Mouse (Mus musculus) spleen, adult 2 months (tissue): ENCODE results near the gene 4931417E11Rik. TPM values are rescaled to one million over a fixed set of nuclear protein-coding genes. Genes with fewer than 3 reads are reported as not detected.

Experiments used
- DNase-seq, 2 experiments: peaks; one replicate each; pipeline versions ENCODE4 v3.0.0 to v3.0.0-alpha.2; 2012 to 2021; ENCODE audit warnings: low spot score in 2 of 2, low read depth in 1 of 2
- H3K27ac ChIP-seq: fragments of 200-500 bp; 2 replicates; pipeline ENCODE4 v1.5.1; 2012; ENCODE audit warnings: low read length, inconsistent platforms; ENCODE audit not compliant: insufficient read depth
- H3K27me3 ChIP-seq: fragments of 200-500 bp; 2 replicates; pipeline ENCODE4 v1.6.1; 2012; ENCODE audit warnings: mild to moderate bottlenecking, moderate library complexity, low read length, inconsistent platforms; ENCODE audit not compliant: control insufficient read depth, insufficient read depth
- H3K36me3 ChIP-seq: fragments of 200-500 bp; 2 replicates; pipeline ENCODE4 v1.6.1; 2012; ENCODE audit warnings: mild to moderate bottlenecking, low read length, inconsistent platforms; ENCODE audit not compliant: control insufficient read depth, insufficient read depth
- H3K4me1 ChIP-seq: fragments of 200-500 bp; 2 replicates; pipeline ENCODE4 v1.6.1; 2011; ENCODE audit warnings: inconsistent platforms; ENCODE audit not compliant: control insufficient read depth, insufficient read depth, insufficient read length
- H3K4me3 ChIP-seq: fragments of 200-500 bp; 2 replicates; pipeline ENCODE4 v1.5.1; 2011; ENCODE audit warnings: mild to moderate bottlenecking, inconsistent platforms; ENCODE audit not compliant: insufficient read depth, insufficient read length; ENCODE audit errors: extremely low read depth
- CTCF ChIP-seq: fragments of 200-500 bp; IDR thresholded peaks from 2 replicates; pipeline ENCODE4 v1.5.1; 2011; ENCODE audit warnings: mild to moderate bottlenecking, inconsistent platforms; ENCODE audit not compliant: insufficient read depth, insufficient read length, insufficient replicate concordance; ENCODE audit errors: extremely low read depth
- POLR2A ChIP-seq: fragments of 200-500 bp; IDR thresholded peaks from 2 replicates; pipeline ENCODE4 v1.6.1; 2011; ENCODE audit warnings: low read depth, low read length, inconsistent platforms
- WGBS: fragments of 180-500 bp; shearing (Covaris S2); methylation state at CpG from one replicate; pipeline ENCODE4 v1.1.7; 2018; 5-methylcytosine and 5-hydroxymethylcytosine counted together
- polyA plus RNA-seq: library from polyadenylated mRNA; depleted of rRNA; stranded (reverse); fragments of >200 nt; gene quantifications from 2 replicates; pipeline ENCODE4 v1.2.3, GENCODE M21; 2012; rRNA removed

4931417E11Rik gene
- polyA plus RNA-seq, 1 experiment, result not detected

GRCm38 (mm10) chr6:73466084-73466483 is 3.4 kb downstream of the 4931417E11Rik start:
- DNase-seq, result no peak
- Histone ChIP-seq H3K27ac (no peak overlapping the region), H3K4me1 (no peaks in the 10 kb centered on the region), H3K36me3 (no peaks in the 10 kb centered on the region), H3K27me3 (no peaks in the 10 kb centered on the region), H3K4me3 (no peak overlapping the region)
- TF ChIP-seq POLR2A (no peak), CTCF (no peak)
- 72% methylated on average over 3 of the region's 3 CpGs for WGBS

GRCm38 (mm10) chr6:73462543-73462942 is 6.9 kb downstream of the 4931417E11Rik start:
- WGBS, result 79% methylated on average over 5 of the region's 5 CpGs
- DNase-seq, result no peak
- no peak for TF ChIP-seq POLR2A
- no peak for TF ChIP-seq CTCF

GRCm38 (mm10) chr6:73433912-73434311 is 35.6 kb downstream of the 4931417E11Rik start:
- DNase-seq, result no peak
- 37% methylated on average over 3 of the region's 3 CpGs for WGBS
- no peaks in the 10 kb centered on the region for H3K4me1 ChIP-seq
- H3K27me3 ChIP-seq, result no peaks in the 10 kb centered on the region
- TF ChIP-seq POLR2A (no peak), CTCF (no peak)
- H3K27ac ChIP-seq, result no peak overlapping the region
- no peak overlapping the region for H3K4me3 ChIP-seq
- H3K36me3 ChIP-seq, result no peaks in the 10 kb centered on the region

More at GRCm38 (mm10) chr6:73462543-73462942, 6.9 kb downstream of the 4931417E11Rik start:
- Histone ChIP-seq H3K27me3 (no peaks in the 10 kb centered on the region), H3K4me1 (no peaks in the 10 kb centered on the region), H3K36me3 (no peaks in the 10 kb centered on the region), H3K27ac (no peak overlapping the region), H3K4me3 (no peak overlapping the region)

- H3K27me3 ChIP-seq, result no peaks in the 10 kb centered on the region
- no peaks in the 10 kb centered on the region for H3K36me3 ChIP-seq
- TF ChIP-seq CTCF (no peak), POLR2A (no peak)
- H3K27ac ChIP-seq, result no peak overlapping the region
- no peaks in the 10 kb centered on the region for H3K4me1 ChIP-seq
- no peak overlapping the region for H3K4me3 ChIP-seq
- no peak for DNase-seq
- WGBS, result 69% methylated on average over 14 of the region's 14 CpGs
These were observed 40.7 kb downstream of the 4931417E11Rik start for GRCm38 (mm10) chr6:73428618-73429336.

DNA sequence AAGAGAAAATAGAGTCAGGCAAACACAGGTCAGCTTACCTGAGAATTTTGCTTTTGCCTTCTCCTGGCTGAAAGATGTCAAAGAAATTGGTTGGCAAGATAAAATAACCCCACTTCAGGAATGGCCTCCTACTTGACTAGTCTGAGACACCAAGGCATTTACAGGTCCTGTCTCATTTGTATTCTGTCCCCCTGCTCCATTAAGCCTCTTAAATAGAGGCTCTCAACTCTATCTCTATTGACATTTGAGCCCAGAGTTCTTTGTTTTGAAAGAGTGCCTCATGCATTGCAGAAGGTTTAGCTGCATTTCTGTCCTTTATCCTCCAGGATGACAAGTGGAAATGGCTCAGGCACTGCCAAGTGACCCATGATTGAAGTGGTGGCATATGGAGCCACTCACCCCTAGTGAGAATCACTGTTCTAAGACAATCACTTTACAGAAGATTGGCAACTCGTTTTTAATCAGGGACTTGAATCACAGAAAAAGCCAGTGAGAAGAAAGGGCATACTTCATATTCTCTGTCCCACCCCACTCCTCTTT is 42.1 kb downstream of the 4931417E11Rik start:
- DNase-seq, result no peak
- TF ChIP-seq CTCF (no peak), POLR2A (no peak)
- no peak overlapping the region for H3K27ac ChIP-seq
- no peaks in the 10 kb centered on the region for H3K36me3 ChIP-seq
- 32% methylated on average over 1 of the region's 1 CpGs for WGBS
- no peaks in the 10 kb centered on the region for H3K27me3 ChIP-seq
- no peak overlapping the region for H3K4me3 ChIP-seq
- no peaks in the 10 kb centered on the region for H3K4me1 ChIP-seq

Other genes with a start within 250 kb of the 4931417E11Rik start
- gene Dnah6, start 248.0 kb downstream of the 4931417E11Rik start, polyA plus RNA-seq, result 0.01 TPM in 2 replicates
- gene Suclg1, start 221.3 kb downstream of the 4931417E11Rik start, polyA plus RNA-seq, result 19.0 and 20.9 TPM in 2 replicates